Mouse (Mus musculus) thymus, adult 2 months (tissue): ENCODE data around the gene Dlx2. TPM values are rescaled to one million over a fixed set of nuclear protein-coding genes. Genes with fewer than 3 reads are reported as not detected.

Experiments
- DNase-seq: peaks from one replicate; pipeline ENCODE4 v3.0.0; 2021
- H3K27ac ChIP-seq: fragments of 200-500 bp; 2 replicates; pipeline ENCODE4 v1.5.1; 2012; ENCODE audit warnings: low read length, control low read depth; ENCODE audit not compliant: control insufficient read depth, insufficient read depth
- H3K27me3 ChIP-seq: fragments of 200-500 bp; 2 replicates; pipeline ENCODE4 v1.6.1; 2012; ENCODE audit warnings: mild to moderate bottlenecking, low read length, moderate library complexity, mixed read lengths; ENCODE audit not compliant: control insufficient read depth, insufficient read depth
- H3K36me3 ChIP-seq: fragments of 200-500 bp; 2 replicates; pipeline ENCODE4 v1.6.1; 2012; ENCODE audit warnings: mild to moderate bottlenecking, low read length, moderate library complexity; ENCODE audit not compliant: control insufficient read depth, insufficient read depth
- H3K4me1 ChIP-seq: fragments of 200-500 bp; replicated peaks from 2 replicates; pipeline ENCODE4 v1.6.1; 2012; ENCODE audit warnings: low read length; ENCODE audit not compliant: control insufficient read depth, insufficient read depth
- H3K4me3 ChIP-seq: fragments of 200-500 bp; 2 replicates; pipeline ENCODE4 v1.5.1; 2012; ENCODE audit warnings: mild to moderate bottlenecking, low read length, control low read depth, moderate library complexity; ENCODE audit not compliant: control insufficient read depth, insufficient read depth
- CTCF ChIP-seq: fragments of 200-500 bp; IDR thresholded peaks from 2 replicates; pipeline ENCODE4 v1.5.1; 2012; ENCODE audit warnings: mild to moderate bottlenecking, control low read depth, low read length, moderate library complexity, borderline replicate concordance; ENCODE audit not compliant: control insufficient read depth, poor library complexity, insufficient read depth; ENCODE audit errors: extremely low read depth
- POLR2A ChIP-seq: fragments of 200-500 bp; IDR thresholded peaks from 2 replicates; pipeline ENCODE4 v1.6.1; 2012; ENCODE audit warnings: mild to moderate bottlenecking, low read length, control low read depth, moderate library complexity; ENCODE audit not compliant: control insufficient read depth, poor library complexity, insufficient read depth; ENCODE audit errors: extremely low read depth
- WGBS: fragments of 180-500 bp; shearing (Covaris S2); methylation state at CpG from one replicate; pipeline ENCODE4 v1.1.7; 2018; 5-methylcytosine and 5-hydroxymethylcytosine counted together
- polyA plus RNA-seq: library from polyadenylated mRNA; depleted of rRNA; stranded (reverse); fragments of >200 nt; gene quantifications from 2 replicates; pipeline ENCODE4 v1.2.3, GENCODE M21; 2012

Gene Dlx2
- polyA plus RNA-seq, 1 experiment: 0.12 TPM

DNA sequence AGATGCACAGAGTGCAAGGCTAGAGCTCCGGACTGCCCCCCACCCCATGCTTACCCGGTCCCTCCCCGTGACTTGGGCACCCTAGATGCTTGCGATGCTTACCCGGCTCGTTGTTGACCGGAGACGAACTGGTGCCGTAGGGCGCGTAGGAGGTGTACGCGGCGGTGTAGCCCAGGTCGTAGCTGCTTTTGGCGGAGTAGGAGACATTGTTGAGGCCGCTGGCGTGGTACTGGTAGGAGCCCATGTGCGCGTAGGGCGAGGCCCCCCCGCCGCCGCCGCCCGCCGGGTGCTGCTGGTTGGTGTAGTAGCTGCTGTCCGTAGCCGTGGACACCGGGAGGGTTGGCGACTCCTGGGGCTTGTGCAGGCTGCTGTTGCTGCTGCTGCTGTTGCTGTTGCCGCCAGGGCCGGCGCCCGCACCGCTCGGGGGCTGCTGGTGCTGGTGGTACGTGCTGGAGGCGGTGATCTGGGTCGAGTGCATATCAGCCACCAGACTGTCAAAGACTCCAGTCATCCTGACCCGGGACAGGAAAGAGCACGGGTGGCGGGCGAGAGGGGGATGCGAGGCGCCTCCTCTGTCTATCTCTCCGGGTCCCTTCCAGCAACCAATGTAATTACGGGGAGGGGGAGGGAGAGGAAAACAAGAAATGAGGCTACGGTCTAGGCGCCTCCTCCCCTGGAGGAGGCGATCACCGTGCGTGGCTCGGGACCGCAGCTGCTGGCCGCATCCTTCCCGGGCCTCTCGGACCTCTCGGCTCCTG is 493 bp downstream of the Dlx2 start:
- peak overlapping the region; percentile 26 for H3K4me3 ChIP-seq
- WGBS: 3% methylated on average over 57 of the region's 59 CpGs
- peaks cover 56% of the 10 kb centered on the region for H3K27me3 ChIP-seq
- no peaks in the 10 kb centered on the region for H3K36me3 ChIP-seq
- peak; percentile 25 for DNase-seq
- no peak overlapping the region for H3K27ac ChIP-seq
- TF ChIP-seq POLR2A: no peak
- TF ChIP-seq CTCF: no peak
- peaks cover 18% of the 10 kb centered on the region for H3K4me1 ChIP-seq

DNA sequence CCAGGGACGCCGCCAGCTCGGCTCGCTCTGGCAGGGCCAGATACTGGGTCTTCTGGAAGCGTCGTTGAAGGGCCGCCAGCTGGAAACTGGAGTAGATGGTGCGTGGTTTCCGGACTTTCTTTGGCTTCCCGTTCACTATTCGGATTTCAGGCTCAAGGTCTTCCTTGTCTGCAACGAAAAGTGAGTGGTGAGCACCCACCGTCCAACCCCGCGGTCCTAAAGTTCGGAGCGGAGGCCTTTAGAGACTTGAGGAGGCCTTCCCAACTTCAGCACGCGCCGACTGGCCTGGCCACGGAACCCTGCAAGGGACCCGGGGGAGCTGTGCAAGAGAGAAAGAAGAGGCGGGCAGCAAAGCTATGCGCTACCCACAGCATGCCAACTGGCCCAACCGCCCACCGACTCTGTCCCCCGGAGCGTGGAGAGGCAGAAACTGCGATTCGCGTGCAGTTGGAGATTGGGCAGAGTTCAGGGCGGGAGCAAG is 1.1 kb downstream of the Dlx2 start:
- H3K4me3 ChIP-seq: no peak overlapping the region
- WGBS: 5% methylated on average over 32 of the region's 32 CpGs

DNA sequence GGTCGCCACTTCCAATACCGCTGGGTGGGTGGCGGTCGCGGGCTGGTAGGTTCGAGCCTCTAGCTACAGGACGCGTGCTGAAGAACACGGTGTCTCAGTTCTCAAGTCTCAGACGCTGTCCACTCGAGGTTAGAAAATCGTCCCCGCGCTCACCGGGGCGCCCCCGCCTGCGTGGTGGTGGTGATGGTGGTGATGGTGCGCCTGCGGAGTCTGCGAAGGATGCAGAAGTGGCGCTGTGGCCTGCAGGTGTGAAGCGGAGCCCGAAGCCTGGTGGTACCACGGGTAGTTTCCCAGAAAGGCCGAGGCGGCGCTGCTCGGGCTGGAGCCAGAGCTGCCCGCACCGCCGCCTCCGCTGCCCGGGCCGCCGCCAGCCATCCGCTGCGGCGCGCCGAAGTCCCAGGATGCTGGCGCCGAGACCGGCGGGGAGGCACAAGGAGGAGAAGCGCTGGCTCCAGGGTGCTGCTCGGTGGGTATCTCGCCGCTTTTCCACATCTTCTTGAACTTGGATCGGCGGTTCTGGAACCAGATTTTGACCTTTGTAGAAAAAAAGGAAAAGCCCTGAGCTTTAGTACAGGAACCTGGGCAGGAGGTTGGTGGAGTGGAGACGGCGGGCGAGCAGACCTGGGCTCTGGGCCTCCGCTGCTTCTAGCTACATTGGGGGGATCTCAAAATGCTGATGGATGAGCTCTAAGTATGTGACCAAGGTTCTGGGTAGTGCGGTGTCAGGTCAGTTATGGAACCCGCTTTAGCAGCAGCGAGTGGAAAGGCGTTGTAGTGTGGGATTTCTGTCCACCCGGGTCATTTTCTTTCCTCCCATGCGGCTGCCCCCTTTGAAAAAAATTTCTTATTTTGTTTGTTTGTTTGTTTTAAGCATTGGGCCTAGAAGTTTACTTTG is 1.9 kb downstream of the Dlx2 start:
- Histone ChIP-seq H3K27me3 (peaks cover 55% of the 10 kb centered on the region), H3K4me3 (no peak overlapping the region), H3K27ac (no peak overlapping the region), H3K4me1 (peaks cover 18% of the 10 kb centered on the region), H3K36me3 (no peaks in the 10 kb centered on the region)
- peak; percentile 10 for DNase-seq
- TF ChIP-seq POLR2A: no peak
- TF ChIP-seq CTCF: no peak
- WGBS: 6% methylated on average over 61 of the region's 61 CpGs

More for the DNA sequence above, 1.1 kb downstream of the Dlx2 start:
- H3K4me1 ChIP-seq: peaks cover 18% of the 10 kb centered on the region
- H3K27me3 ChIP-seq: peaks cover 59% of the 10 kb centered on the region
- H3K27ac ChIP-seq: no peak overlapping the region
- H3K36me3 ChIP-seq: no peaks in the 10 kb centered on the region
- DNase-seq: peak; percentile 21
- TF ChIP-seq CTCF (no peak), POLR2A (no peak)

DNA sequence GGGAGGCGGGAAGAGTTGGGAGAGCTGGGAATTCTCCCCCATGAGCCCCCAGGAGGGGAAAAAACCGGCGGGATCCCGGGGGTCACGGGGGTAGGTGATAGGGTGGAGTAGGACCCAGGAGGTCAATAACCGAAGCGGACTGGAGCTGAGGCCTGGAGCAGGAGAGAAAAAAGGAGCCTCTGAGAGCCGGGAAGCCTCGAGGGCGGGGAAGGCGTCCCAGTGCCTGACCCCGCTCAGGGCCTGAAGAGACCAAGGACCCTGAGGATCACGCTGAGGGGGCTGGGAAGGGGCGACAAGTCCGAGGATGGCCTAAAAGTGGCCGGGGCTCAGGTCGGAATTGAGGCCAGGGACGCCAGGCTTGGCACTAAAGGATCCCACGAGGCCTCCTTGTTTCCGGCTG is 2.6 kb downstream of the Dlx2 start:
- Histone ChIP-seq H3K27me3 (peaks cover 60% of the 10 kb centered on the region), H3K4me3 (no peak overlapping the region), H3K27ac (no peak overlapping the region), H3K36me3 (no peaks in the 10 kb centered on the region), H3K4me1 (peaks cover 18% of the 10 kb centered on the region)
- TF ChIP-seq POLR2A (no peak), CTCF (no peak)
- DNase-seq: peak; percentile 1
- 14% methylated on average over 20 of the region's 20 CpGs for WGBS

DNA sequence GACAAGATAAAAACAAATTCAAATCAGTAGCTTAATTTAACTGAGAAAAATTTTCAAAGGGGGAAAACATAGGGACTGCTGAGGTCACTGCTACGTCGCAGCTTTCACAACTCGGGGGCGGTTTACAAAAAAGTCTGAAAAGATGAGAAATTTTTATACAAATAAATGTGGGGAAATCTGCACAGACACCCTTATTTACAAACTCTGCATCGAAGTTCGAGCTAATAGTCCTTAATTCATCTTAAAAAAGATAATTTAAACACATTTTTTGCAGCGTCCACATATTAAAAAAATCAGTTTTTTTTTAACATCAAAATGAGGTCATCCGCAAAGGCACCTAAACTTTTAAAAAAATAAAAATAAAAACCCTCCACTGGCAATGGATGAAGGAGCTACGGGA is 3.0 kb downstream of the Dlx2 start:
- 13% methylated on average over 9 of the region's 9 CpGs for WGBS
- H3K27ac ChIP-seq: no peak overlapping the region
- TF ChIP-seq CTCF (no peak), POLR2A (no peak)
- H3K36me3 ChIP-seq: no peaks in the 10 kb centered on the region
- H3K4me1 ChIP-seq: peaks cover 18% of the 10 kb centered on the region
- no peak for DNase-seq
- H3K27me3 ChIP-seq: peaks cover 62% of the 10 kb centered on the region
- no peak overlapping the region for H3K4me3 ChIP-seq

DNA sequence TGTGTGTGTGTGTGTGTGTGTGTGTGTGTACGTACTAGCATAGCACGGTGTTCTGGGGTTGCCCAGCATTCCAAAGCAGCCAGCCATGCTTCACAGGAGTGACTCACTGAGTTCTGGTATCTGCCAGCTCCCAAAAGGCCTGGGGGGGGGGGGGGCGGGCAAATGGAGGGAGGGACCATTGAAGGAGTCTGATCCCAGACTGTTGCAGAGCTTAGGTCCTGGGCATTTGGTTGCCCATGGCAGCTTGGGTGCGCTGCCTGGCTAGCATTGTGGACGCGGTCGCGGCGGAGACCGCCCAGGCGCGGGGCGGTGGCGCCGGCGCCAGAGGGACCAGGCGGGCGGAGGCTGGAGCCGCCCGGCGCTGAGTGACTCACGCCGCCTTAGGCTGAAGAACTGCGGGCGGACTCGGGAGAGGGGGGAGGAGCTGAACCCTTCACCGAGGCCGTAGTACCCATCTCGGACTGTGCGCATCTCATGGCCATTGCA is 3.7 kb downstream of the Dlx2 start:
- Histone ChIP-seq H3K27ac (no peak overlapping the region), H3K27me3 (peaks cover 66% of the 10 kb centered on the region), H3K36me3 (no peaks in the 10 kb centered on the region), H3K4me3 (no peak overlapping the region), H3K4me1 (peaks cover 18% of the 10 kb centered on the region)
- TF ChIP-seq CTCF (no peak), POLR2A (no peak)
- DNase-seq: peak; percentile 1
- WGBS: under 1% methylated on average over 29 of the region's 30 CpGs
